Mouse (Mus musculus) cerebellum, adult 2 months (tissue): ENCODE data around the gene Ankrd55.

Source experiments
- CTCF ChIP-seq: fragments of 200-500 bp; IDR thresholded peaks from 2 replicates; pipeline ENCODE4 v1.5.1; 2011; ENCODE audit warnings: low read depth, mild to moderate bottlenecking, control low read depth, low read length, moderate library complexity, borderline replicate concordance; ENCODE audit not compliant: insufficient read depth
- POLR2A ChIP-seq: fragments of 200-500 bp; IDR thresholded peaks from 2 replicates; pipeline ENCODE4 v1.6.1; 2011; ENCODE audit warnings: low read length, control low read depth, borderline replicate concordance; ENCODE audit not compliant: insufficient read depth

GRCm38 (mm10) chr13:112407181-112407700 lies 119.0 kb downstream of the Ankrd55 start:
- no peak for TF ChIP-seq CTCF
- TF ChIP-seq POLR2A: no peak
